Mouse (Mus musculus): Measurements from ENCODE around the gene P2rx7.

P2rx7 gene

GRCm38 (mm10) chr5:122730776-122731175 is 87.1 kb downstream of the P2rx7 start:
- DNase-seq (ENCODE audit: low spot score in 2 of 2) = no peak

DNA sequence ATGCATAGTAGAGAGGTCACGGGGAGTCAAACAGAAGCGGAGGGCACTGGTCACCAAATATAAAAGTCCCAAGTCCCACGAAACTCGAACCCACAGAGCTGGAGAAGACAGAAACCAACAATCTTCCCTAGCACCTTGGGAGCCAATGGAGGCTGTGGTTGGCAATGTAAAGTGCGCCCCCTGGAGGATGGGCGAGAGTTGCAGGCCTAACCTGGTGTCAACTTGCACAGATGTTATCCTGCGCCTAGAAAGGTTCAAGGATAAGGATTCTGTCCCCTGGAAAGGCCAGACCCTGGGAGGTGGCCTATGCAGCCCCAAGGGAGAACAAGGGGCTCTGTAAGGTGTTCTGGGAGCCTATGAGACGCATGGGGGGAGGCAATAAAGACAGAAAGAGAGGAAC is 87.6 kb downstream of the P2rx7 start:
- DNase-seq (ENCODE audit: low spot score in 2 of 2) = peak; percentile 48 to 65

DNA sequence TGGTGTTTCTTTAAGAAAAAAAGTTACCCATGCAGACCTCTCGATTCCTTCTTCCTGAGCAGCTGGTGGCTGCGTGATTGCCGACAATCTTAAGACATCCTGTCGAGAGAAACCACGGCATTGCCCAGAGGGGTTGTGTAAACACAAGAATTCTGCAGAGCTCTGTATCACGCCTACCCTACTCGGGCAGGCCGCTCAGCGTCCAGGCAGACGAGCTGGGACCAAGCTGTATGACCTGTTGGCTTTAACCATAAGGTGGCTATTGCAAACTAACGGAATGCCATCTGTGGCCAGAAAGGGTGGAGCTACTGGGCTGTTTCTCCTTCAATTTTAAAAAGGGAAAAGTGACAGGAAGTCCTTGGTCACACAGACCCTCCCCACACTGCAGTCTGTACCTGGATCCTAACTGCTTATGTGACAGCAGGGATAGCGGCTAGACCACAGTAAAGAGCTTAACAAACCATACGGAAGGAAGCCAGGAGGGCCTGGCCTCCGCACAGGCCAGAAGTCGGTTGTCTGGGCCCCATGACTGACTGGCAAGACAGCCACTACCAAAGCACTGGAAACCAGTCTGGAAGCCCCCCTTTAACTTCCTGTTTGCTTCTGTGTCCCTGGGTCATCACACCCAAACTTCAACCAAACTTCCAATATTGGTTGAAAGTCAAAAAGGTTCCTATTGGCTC is 88.4 kb downstream of the P2rx7 start:
- DNase-seq (ENCODE audit: low spot score in 2 of 2) = peak; percentile 28 to 40

DNA sequence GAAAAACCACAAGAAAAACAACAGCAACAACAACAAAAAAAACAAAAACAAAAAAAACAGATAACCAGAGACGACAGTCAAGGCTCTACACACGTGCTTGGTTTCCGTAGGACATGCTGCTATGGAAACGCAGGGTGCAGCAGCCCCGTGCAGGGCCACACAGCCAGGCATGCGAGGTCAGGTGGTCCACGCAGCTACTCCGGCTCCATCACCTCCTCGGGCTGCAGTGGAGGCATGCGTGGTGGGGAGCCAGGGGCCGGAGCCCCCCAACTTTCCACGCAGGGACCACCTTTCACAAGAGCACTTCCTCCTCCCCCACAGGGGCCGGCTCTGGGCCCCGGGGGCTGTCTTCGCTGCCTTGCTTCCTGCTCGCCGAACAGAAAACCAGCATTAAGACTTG is 90.2 kb downstream of the P2rx7 start:
- peak in 1 of 2 experiments; percentile 8 for DNase-seq (ENCODE audit: low spot score in 2 of 2)

GRCm38 (mm10) chr5:122735853-122736252 is 92.1 kb downstream of the P2rx7 start:
- no peak for DNase-seq (ENCODE audit: low spot score in 2 of 2)

- DNase-seq (ENCODE audit: low spot score in 2 of 2) = no peak
Measured at GRCm38 (mm10) chr5:122736761-122737160, 93.0 kb downstream of the P2rx7 start.
